Mouse (Mus musculus) cerebellum, adult 2 months (tissue): ENCODE data around the gene Wee2.

Experiments used
- CTCF ChIP-seq: fragments of 200-500 bp; IDR thresholded peaks from 2 replicates; pipeline ENCODE4 v1.5.1; 2011; ENCODE audit warnings: low read depth, mild to moderate bottlenecking, control low read depth, low read length, moderate library complexity, borderline replicate concordance; ENCODE audit not compliant: insufficient read depth
- POLR2A ChIP-seq: fragments of 200-500 bp; IDR thresholded peaks from 2 replicates; pipeline ENCODE4 v1.6.1; 2011; ENCODE audit warnings: low read length, control low read depth, borderline replicate concordance; ENCODE audit not compliant: insufficient read depth

- TF ChIP-seq CTCF (no peak), POLR2A (no peak)
Measured at GRCm38 (mm10) chr6:40439731-40440130, 843 bp downstream of the Wee2 start.
